Mouse (Mus musculus) fat pad, adult 2 months (tissue): ENCODE measurements around the gene Olfr1052.
"Not testable (repeated sequence)": the region's sequence is repeated elsewhere in the genome, so short reads cannot be mapped to it uniquely, and the experiment has no call there.

ENCODE experiments used
- DNase-seq: peaks from one replicate; pipeline ENCODE4 v3.0.0-alpha.2; 2011; ENCODE audit warnings: low read depth, low spot score; ENCODE audit errors: extremely low read depth

Olfr1052 gene

DNA sequence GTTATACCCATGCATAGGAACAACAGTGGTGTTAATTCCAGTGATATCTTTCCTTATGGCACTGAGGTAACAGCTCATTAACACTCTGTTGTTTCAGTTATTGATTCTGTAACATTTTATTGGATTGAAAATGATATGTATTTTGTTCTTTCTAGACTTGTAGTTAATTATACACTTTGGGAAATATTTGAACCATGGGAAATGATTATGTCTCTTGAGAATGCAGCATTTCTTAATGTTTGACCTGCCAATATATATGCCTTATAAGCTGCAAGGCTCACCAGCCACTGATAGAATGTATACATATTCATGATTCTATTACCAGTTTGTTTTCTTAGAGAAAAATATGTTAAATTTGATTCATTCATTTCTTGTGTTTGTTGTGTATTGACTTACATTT lies at the start of gene Olfr1052:
Olfr1052 (plus strand) TSS at position 301 of the 400 bp plus-strand sequence.
- no peak for DNase-seq

DNA sequence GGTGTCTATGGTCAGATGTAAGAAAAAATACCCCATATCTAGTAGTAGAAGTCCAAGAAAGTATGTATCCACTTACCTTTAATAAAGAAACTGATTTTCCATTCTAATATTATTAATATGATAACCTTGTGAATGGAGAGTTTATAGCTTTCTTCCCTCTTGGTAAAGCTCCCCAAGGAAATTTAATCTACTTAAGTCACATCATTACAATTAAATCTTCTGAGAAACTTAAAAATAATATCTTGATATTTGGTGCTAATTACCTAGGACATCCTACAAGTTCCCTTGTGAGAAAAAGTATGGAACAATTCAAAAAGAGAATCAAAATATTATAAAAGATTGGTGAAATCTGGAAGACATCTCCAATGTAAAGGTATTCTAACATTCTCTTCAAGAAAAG lies 34.0 kb upstream of the Olfr1052 start, which contains the start of gene Olfr1049:
Olfr1049 (minus strand) TSS at position 101 of the 400 bp plus-strand sequence.
- DNase-seq, result not testable (repeated sequence)

DNA sequence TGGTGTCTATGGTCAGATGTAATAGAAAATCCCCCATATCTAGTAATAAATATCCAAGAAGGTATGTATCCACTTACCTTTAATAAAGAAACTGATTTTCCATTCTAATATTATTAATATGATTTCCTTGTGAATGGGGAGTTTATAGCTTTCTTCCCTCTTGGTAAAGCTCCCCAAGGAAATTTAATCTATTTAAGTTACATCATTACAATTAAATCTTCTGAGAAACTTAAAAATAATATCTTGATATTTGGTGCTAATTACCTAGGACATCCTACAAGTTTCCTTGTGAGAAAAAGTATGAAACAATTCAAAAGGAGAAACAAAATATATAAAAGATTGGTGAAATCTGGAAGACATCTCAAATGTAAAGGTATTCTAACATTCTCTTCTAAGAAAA lies 13.3 kb upstream of the Olfr1052 start, which contains the start of gene Olfr1051:
Olfr1051 (minus strand) TSS at position 101 of the 400 bp plus-strand sequence.
- DNase-seq, result not testable (repeated sequence)

DNA sequence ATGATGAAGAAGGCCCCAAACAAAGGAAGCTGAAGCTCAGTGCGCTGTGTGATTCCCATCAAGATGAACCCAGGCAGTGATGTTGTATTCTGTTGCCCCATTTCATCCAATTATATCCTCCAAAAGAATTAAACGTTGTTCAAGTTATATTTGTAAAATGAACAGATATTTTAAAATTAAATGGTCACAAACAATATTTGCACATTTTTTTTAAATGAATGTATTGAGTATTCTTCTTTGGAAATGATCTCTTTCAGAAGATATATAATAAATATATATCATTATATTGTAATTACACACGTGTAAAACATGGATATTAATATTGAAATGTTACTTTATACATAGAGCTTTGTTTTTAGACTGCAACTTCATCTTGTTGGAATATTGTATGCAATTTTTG lies 22.9 kb downstream of the Olfr1052 start, which contains the start of gene Olfr1053:
Olfr1053 (minus strand) TSS at position 101 of the 400 bp plus-strand sequence.
- no peak for DNase-seq

DNA sequence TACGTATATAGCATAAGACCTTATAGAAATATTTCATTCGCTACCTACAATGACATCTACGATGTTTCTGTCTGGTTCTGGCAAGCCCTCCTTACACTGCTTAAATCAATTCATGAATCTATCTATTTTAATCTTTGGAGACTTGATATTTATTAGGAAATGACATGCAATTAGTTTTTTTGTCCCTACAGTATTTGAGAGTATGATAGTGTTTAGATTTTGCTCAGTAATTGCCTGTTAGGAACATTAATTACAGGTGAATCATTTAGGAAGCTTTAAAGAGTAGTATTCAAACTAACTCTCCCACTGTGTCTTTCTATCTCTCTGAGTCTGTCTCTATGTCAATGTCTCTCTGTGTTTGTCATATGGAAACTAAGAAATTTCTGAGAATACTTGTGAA lies 43.1 kb downstream of the Olfr1052 start, which contains the start of gene Olfr1054:
Olfr1054 (minus strand) TSS at position 101 of the 400 bp plus-strand sequence.
- no peak for DNase-seq
